Mouse (Mus musculus) CH12.LX (cell line): ENCODE measurements at regions not wholly inside any gene's neighbourhood (a gene's known extent, or its start where the extent isn't known, plus 50 kb on each side); places are given as distances from the start of the nearest gene placed in this dataset.
A peak's percentile ranks its signal among the peaks of the same experiment; 100 is the strongest.
"Not testable (repeated sequence)": the region's sequence is repeated elsewhere in the genome, so short reads cannot be mapped to it uniquely, and the experiment has no call there.

Experiments
- DNase-seq: peaks from one replicate; pipeline ENCODE4 v3.0.0-alpha.2; 2013; ENCODE audit errors: extremely low read depth
- H3K27ac ChIP-seq: 2 replicates; pipeline ENCODE4 v1.5.1; 2012; ENCODE audit warnings: low read depth, mild to moderate bottlenecking, control low read depth, moderate library complexity; ENCODE audit not compliant: insufficient read depth
- H3K27me3 ChIP-seq: replicated peaks from 2 replicates; pipeline ENCODE3; 2012; ENCODE audit warnings: inconsistent platforms
- H3K36me3 ChIP-seq, 2 experiments: replicated peaks in 1 of 2; 2 replicates each; pipeline versions ENCODE3 to v1.6.1; 2012; ENCODE audit warnings: inconsistent platforms in 1 of 2, low read length in 1 of 2, mild to moderate bottlenecking in 1 of 2, mixed read lengths in 1 of 2, moderate library complexity in 1 of 2; ENCODE audit not compliant: control insufficient read depth in 1 of 2, insufficient read depth in 1 of 2
- H3K4me1 ChIP-seq, 2 experiments: 2 replicates each; pipeline ENCODE4 v1.6.1; 2012; ENCODE audit warnings: inconsistent platforms in 1 of 2, moderate library complexity in 1 of 2; ENCODE audit not compliant: insufficient read depth in 2 of 2, control insufficient read depth in 1 of 2
- H3K4me2 ChIP-seq: 2 replicates; pipeline ENCODE4 v1.6.1; 2012; ENCODE audit warnings: low read depth, mild to moderate bottlenecking, control low read depth; ENCODE audit not compliant: poor library complexity, insufficient read depth, severe bottlenecking
- H3K4me3 ChIP-seq, 3 experiments: fragments of 150-350 bp in 1 of 3; sonication (generic) in 1 of 3; replicated peaks in 1 of 3; 2 replicates each; pipeline versions ENCODE3 to v1.5.1; 2011 to 2012; ENCODE audit warnings: low read depth in 2 of 3, low read length in 2 of 3, mild to moderate bottlenecking in 2 of 3, moderate library complexity in 2 of 3, control low read depth in 1 of 3, improper control_type of control experiment in 1 of 3, inconsistent platforms in 1 of 3, mixed read lengths in 1 of 3; ENCODE audit not compliant: poor library complexity in 1 of 3
- H3K79me2 ChIP-seq: replicated peaks from 2 replicates; pipeline ENCODE4 v1.6.1; 2012; ENCODE audit warnings: mild to moderate bottlenecking, moderate library complexity; ENCODE audit not compliant: control insufficient read depth, poor library complexity, insufficient read depth, severe bottlenecking; ENCODE audit errors: extremely low read depth
- H3K9ac ChIP-seq: 2 replicates; pipeline ENCODE4 v1.6.1; 2012; ENCODE audit warnings: low read depth, mild to moderate bottlenecking, control low read depth, moderate library complexity; ENCODE audit not compliant: insufficient read depth
- H3K9me3 ChIP-seq: replicated peaks from 2 replicates; pipeline ENCODE3; 2012; ENCODE audit warnings: low read length, inconsistent platforms, mixed read lengths
- CHD2 ChIP-seq: IDR thresholded peaks from 2 replicates; pipeline ENCODE4 v1.6.1; 2011; ENCODE audit warnings: low read length, improper control_type of control experiment
- CTCF ChIP-seq, 2 experiments: IDR thresholded peaks in 1 of 2; conservative IDR thresholded peaks in 1 of 2; 2 replicates each; pipeline ENCODE4 v1.5.1; 2011 to 2012; ENCODE audit warnings: low read depth in 2 of 2, low read length in 2 of 2, improper control_type of control experiment in 1 of 2, inconsistent platforms in 1 of 2, mild to moderate bottlenecking in 1 of 2, moderate library complexity in 1 of 2
- E2F4 ChIP-seq: IDR thresholded peaks from 2 replicates; pipeline ENCODE4 v1.6.1; 2011; ENCODE audit warnings: low read depth, low read length, improper control_type of control experiment; ENCODE audit not compliant: insufficient replicate concordance
- EP300 ChIP-seq: IDR thresholded peaks from 2 replicates; pipeline ENCODE4 v1.6.1; 2011; ENCODE audit warnings: low read length, improper control_type of control experiment
- IRF4 ChIP-seq: IDR thresholded peaks from 2 replicates; pipeline ENCODE4 v1.6.1; 2014; ENCODE audit warnings: low read depth, mild to moderate bottlenecking, inconsistent platforms, low read length, improper control_type of control experiment
- JUN ChIP-seq: IDR thresholded peaks from 2 replicates; pipeline ENCODE4 v1.6.1; 2011; ENCODE audit warnings: low read depth, mild to moderate bottlenecking, low read length, improper control_type of control experiment, moderate library complexity; ENCODE audit not compliant: insufficient read depth
- JUND ChIP-seq: conservative IDR thresholded peaks from 2 replicates; pipeline ENCODE4 v1.6.1; 2011; ENCODE audit warnings: low read depth, low read length, improper control_type of control experiment
- KAT2A ChIP-seq: IDR thresholded peaks from 2 replicates; pipeline ENCODE4 v1.6.1; 2012; ENCODE audit warnings: low read length, improper control_type of control experiment, inconsistent platforms; ENCODE audit not compliant: insufficient replicate concordance
- MAX ChIP-seq: IDR thresholded peaks from 2 replicates; pipeline ENCODE4 v1.6.1; 2011; ENCODE audit warnings: low read length, improper control_type of control experiment
- MAZ ChIP-seq: IDR thresholded peaks from 2 replicates; pipeline ENCODE4 v1.6.1; 2012; ENCODE audit warnings: low read depth, mild to moderate bottlenecking, inconsistent platforms, low read length, improper control_type of control experiment, moderate library complexity
- MYC ChIP-seq: IDR thresholded peaks from 2 replicates; pipeline ENCODE4 v1.6.1; 2011; ENCODE audit warnings: low read depth, mild to moderate bottlenecking, improper control_type of control experiment, low read length
- NRF1 ChIP-seq: IDR thresholded peaks from 2 replicates; pipeline ENCODE4 v1.6.1; 2014; ENCODE audit warnings: low read depth, mild to moderate bottlenecking, inconsistent platforms, low read length, improper control_type of control experiment, moderate library complexity
- RAD21 ChIP-seq: IDR thresholded peaks from 2 replicates; pipeline ENCODE4 v1.6.1; 2011; ENCODE audit warnings: low read depth, mild to moderate bottlenecking, low read length, improper control_type of control experiment, moderate library complexity
- SMC3 ChIP-seq: IDR thresholded peaks from 2 replicates; pipeline ENCODE4 v1.6.1; 2011; ENCODE audit warnings: low read depth, low read length, improper control_type of control experiment
- UBTF ChIP-seq: IDR thresholded peaks from 2 replicates; pipeline ENCODE4 v1.6.1; 2012; ENCODE audit warnings: low read depth, mild to moderate bottlenecking, inconsistent platforms, low read length, improper control_type of control experiment, moderate library complexity
- USF1 ChIP-seq: IDR thresholded peaks from 2 replicates; pipeline ENCODE4 v1.6.1; 2014; ENCODE audit warnings: low read depth, mild to moderate bottlenecking, inconsistent platforms, low read length, improper control_type of control experiment
- USF2 ChIP-seq: conservative IDR thresholded peaks from 2 replicates; pipeline ENCODE4 v1.6.1; 2011; ENCODE audit warnings: low read depth, low read length, improper control_type of control experiment
- ZMIZ1 ChIP-seq: IDR thresholded peaks from 2 replicates; pipeline ENCODE4 v1.6.1; 2012; ENCODE audit warnings: low read depth, mild to moderate bottlenecking, inconsistent platforms, low read length, improper control_type of control experiment
- dilution Hi-C: fragments of 300-500 bp; cut with MboI; formaldehyde crosslinking; loops from 2 replicates; pipeline ENCODE4 v1.14.3; 2020; ENCODE audit warnings: low sequenced_read_pairs; ENCODE audit not compliant: extremely low pct_unique_long_range_greater_than_20kb, extremely low pct_ligation_motif_present
- in situ Hi-C: fragments of 300-500 bp; cut with MboI; formaldehyde crosslinking; loops from 3 replicates; pipeline ENCODE4 v1.14.3; 2019; ENCODE audit warnings: low sequenced_read_pairs, low pct_ligation_motif_present, low pct_unique_long_range_greater_than_20kb, mixed read lengths

- H3K4me1 ChIP-seq, H3K27ac ChIP-seq, H3K9ac ChIP-seq, dilution Hi-C loops, H3K27me3 ChIP-seq, in situ Hi-C loops, H3K79me2 ChIP-seq, H3K9me3 ChIP-seq, H3K36me3 ChIP-seq, H3K4me3 ChIP-seq, H3K4me2 ChIP-seq: not testable (repeated sequence)
- peak; percentile 21 for DNase-seq
- TF ChIP-seq SMC3 (peak; percentile 30), RAD21 (peak; percentile 15), CTCF (conservative IDR thresholded peaks at IDR 0.05 in 1 of 2, IDR thresholded peaks at IDR 0.05 in 1 of 2; ENCODE audit: low read depth in 2 of 2, low read length in 2 of 2) (peak in 1 of 2 experiments; percentile 45; a peak in 2 of 4 replicates)
Observed at GRCm38 (mm10) chr12:115320641-115321040, 726.9 kb upstream of the Zfp386 start.

GRCm38 (mm10) chr12:115328439-115328838, 719.1 kb upstream of the Zfp386 start:
- Histone ChIP-seq H3K9ac (no peak overlapping the region), H3K27ac (no peak overlapping the region), H3K4me2 (no peak overlapping the region), H3K79me2 (no peaks in the 10 kb centered on the region), H3K4me1 (no peaks in the 10 kb centered on the region), H3K9me3 (peaks cover 2% of the 10 kb centered on the region), H3K36me3 (no peaks in the 10 kb centered on the region), H3K27me3 (no peaks in the 10 kb centered on the region), H3K4me3 (no peak overlapping the region)
- DNase-seq, result no peak
- dilution Hi-C loops (no loop called here), in situ Hi-C loops (no loop called here)
- TF ChIP-seq USF1 (no peak), EP300 (no peak), CTCF (conservative IDR thresholded peaks at IDR 0.05 in 1 of 2, IDR thresholded peaks at IDR 0.05 in 1 of 2; ENCODE audit: low read depth in 2 of 2, low read length in 2 of 2) (no peak), ZMIZ1 (no peak), KAT2A (no peak), MAX (no peak), JUND (no peak), SMC3 (no peak), NRF1 (no peak), USF2 (no peak), MYC (no peak), E2F4 (no peak), MAZ (no peak), CHD2 (no peak), IRF4 (no peak), UBTF (no peak), JUN (no peak)

GRCm38 (mm10) chr12:115334770-115335169, 712.8 kb upstream of the Zfp386 start:
- H3K79me2 ChIP-seq, H3K4me1 ChIP-seq, H3K36me3 ChIP-seq, H3K27me3 ChIP-seq, H3K9me3 ChIP-seq, H3K9ac ChIP-seq, in situ Hi-C loops, H3K4me3 ChIP-seq, H3K4me2 ChIP-seq, dilution Hi-C loops, H3K27ac ChIP-seq, DNase-seq: not testable (repeated sequence)
